Mouse (Mus musculus): ENCODE data around the gene Tmem213.

DNA sequence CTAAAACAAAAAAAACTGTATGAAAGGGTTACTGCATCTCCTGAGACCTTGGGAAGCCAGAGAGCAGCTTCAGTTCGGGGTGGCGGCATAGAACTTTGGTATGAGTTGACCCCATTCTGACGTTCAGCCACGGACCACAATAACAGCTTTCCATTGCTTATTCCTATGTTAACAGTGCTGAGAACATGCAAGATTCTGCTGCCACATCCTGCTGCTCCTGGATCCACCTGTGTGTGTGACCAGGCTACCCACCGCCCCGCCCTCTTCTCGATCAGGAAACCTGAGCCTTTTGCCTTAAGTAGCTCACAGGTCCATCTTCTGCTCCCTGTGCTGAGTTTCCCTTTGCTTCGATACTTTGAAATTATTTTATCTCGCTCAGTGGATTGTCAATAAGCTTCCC is 3.1 kb upstream of the Tmem213 start:
- no peak for TF ChIP-seq USF1 (IDR thresholded peaks at IDR 0.05; ENCODE audit: low read depth, low read length)
- no peak for TF ChIP-seq CTCF (conservative IDR thresholded peaks at IDR 0.05 in 1 of 2, IDR thresholded peaks at IDR 0.05 in 1 of 2; ENCODE audit: low read depth in 2 of 2, low read length in 2 of 2)
- no peak for TF ChIP-seq ZKSCAN1 (IDR thresholded peaks at IDR 0.05; ENCODE audit: borderline replicate concordance, low read depth, low read length)
- TF ChIP-seq RCOR1 (conservative IDR thresholded peaks at IDR 0.05; ENCODE audit: low read depth, low read length): no peak
- no peak for TF ChIP-seq EP300 (IDR thresholded peaks at IDR 0.05; ENCODE audit: low read length)
- TF ChIP-seq ETS1 (conservative IDR thresholded peaks at IDR 0.05; ENCODE audit: low read depth, low read length): no peak
- TF ChIP-seq SMC3 (IDR thresholded peaks at IDR 0.05; ENCODE audit: low read depth, low read length): no peak
- TF ChIP-seq POLR2A (IDR thresholded peaks at IDR 0.05; ENCODE audit: low read depth, low read length): no peak
- TF ChIP-seq POLR2AphosphoS2 (IDR thresholded peaks at IDR 0.05; ENCODE audit: low read depth, low read length): no peak
- TF ChIP-seq MAX (IDR thresholded peaks at IDR 0.05; ENCODE audit: low read length): no peak

Measured in CH12.LX (cell line).